Mouse (Mus musculus) lung, postnatal 0 days (tissue): ENCODE measurements around the gene Sirt2.

Experiments used
- CTCF ChIP-seq: IDR thresholded peaks from 2 replicates; pipeline ENCODE4 v1.5.1; 2016; ENCODE audit warnings: antibody characterized with exemption, mild to moderate bottlenecking
- EP300 ChIP-seq: IDR thresholded peaks from 2 replicates; pipeline ENCODE4 v1.6.1; 2016; ENCODE audit warnings: antibody characterized with exemption, mild to moderate bottlenecking, control low read depth

GRCm38 (mm10) chr7:28767462-28767965 lies 979 bp downstream of the Sirt2 start, which contains the start of gene Nfkbib:
- no peak for TF ChIP-seq CTCF
- no peak for TF ChIP-seq EP300
